Mouse (Mus musculus) neural tube, embryonic 12.5 days (tissue): ENCODE data around the gene Erp44. TPM values are rescaled to one million over a fixed set of nuclear protein-coding genes. Genes with fewer than 3 reads are reported as not detected.

Source experiments
- ATAC-seq: fragments of 200-750 bp; cut with Nextera tagmentation; 2 replicates; pipeline ENCODE4 v1.8.0; 2017; ENCODE audit warnings: low read depth, mild to moderate bottlenecking, moderate TSS enrichment, moderate library complexity; ENCODE audit not compliant: low FRiP score
- H3K27ac ChIP-seq: fragments of 300-500 bp; sonication (generic); 2 replicates; pipeline ENCODE4 v1.5.1; 2016
- H3K27me3 ChIP-seq: fragments of 300-500 bp; sonication (generic); replicated peaks from 2 replicates; pipeline ENCODE4 v1.6.1; 2016; ENCODE audit warnings: mild to moderate bottlenecking
- H3K36me3 ChIP-seq: fragments of 300-500 bp; sonication (generic); 2 replicates; pipeline ENCODE4 v1.6.1; 2016; ENCODE audit warnings: mild to moderate bottlenecking
- H3K4me1 ChIP-seq: fragments of 300-500 bp; sonication (generic); 2 replicates; pipeline ENCODE4 v1.6.1; 2016
- H3K4me2 ChIP-seq: fragments of 300-500 bp; sonication (generic); replicated peaks from 2 replicates; pipeline ENCODE4 v1.6.1; 2016; ENCODE audit warnings: mild to moderate bottlenecking
- H3K4me3 ChIP-seq: fragments of 300-500 bp; sonication (generic); 2 replicates; pipeline ENCODE4 v1.5.1; 2016
- H3K9ac ChIP-seq: fragments of 300-500 bp; sonication (generic); 2 replicates; pipeline ENCODE4 v1.6.1; 2016; ENCODE audit warnings: mild to moderate bottlenecking
- H3K9me3 ChIP-seq: fragments of 300-500 bp; sonication (generic); 2 replicates; pipeline ENCODE4 v1.6.1; 2016; ENCODE audit warnings: mild to moderate bottlenecking
- WGBS: fragments of 180-500 bp; shearing (Covaris S2); methylation state at CpG from one replicate; pipeline ENCODE4 v1.1.7; 2016; 5-methylcytosine and 5-hydroxymethylcytosine counted together
- polyA plus RNA-seq: library from polyadenylated mRNA; unstranded; fragments of >200 nt; fragmentation: Nextera tagmentation; extraction: Ambion mirVana; gene quantifications from 2 replicates; pipeline ENCODE4 v1.2.1, GENCODE M21; 2016

The Erp44 gene
- 70.2 and 71.3 TPM in 2 replicates for polyA plus RNA-seq

DNA sequence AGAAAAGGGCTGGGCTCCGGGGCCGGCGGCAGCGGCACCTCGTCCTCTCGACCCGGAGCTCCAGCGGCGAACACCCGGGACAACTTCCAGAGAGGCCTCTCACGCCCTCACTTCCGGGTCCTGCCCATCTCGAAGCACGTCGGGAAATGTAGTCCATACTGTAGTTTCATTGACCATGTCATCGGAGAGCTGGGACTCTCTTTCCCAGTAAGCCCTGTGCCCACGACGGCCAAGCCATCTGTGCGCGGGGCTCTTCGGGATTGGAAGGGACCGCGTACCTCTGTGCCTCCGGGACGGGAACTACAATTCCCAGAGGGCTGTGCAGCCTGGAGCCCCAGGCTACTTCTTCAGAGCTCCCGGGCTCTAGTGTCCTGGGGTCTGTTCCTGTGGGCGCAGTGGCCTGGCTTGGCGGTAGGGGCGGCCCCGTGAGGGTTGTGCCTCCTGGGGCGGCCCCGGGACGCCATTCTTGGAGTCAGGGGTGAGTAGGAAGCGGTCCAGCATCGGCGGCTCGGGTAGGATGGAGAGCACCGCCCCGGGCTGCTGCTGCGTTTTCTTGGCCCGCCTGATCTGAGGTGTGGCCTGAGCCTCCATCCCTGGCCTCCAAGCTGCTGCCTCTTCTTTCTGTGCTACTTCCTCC is at the start of gene Erp44, which contains the start of gene Invs:
Erp44 (minus strand) TSS at position 61 of the 637 bp plus-strand sequence.
Invs (plus strand) TSS at position 263 of the 637 bp plus-strand sequence.
- H3K27me3 ChIP-seq = no peaks in the 10 kb centered on the region
- peaks cover 12% of the 10 kb centered on the region for H3K4me1 ChIP-seq
- H3K9me3 ChIP-seq = no peaks in the 10 kb centered on the region
- ATAC-seq = peak; percentile 100
- H3K4me2 ChIP-seq = peak within 1 kb of the TSS; percentile 90
- H3K9ac ChIP-seq = peak within 1 kb of the TSS; percentile 81
- peak within 1 kb of the TSS; percentile 26; the same call in 1 of the 2 replicates for H3K27ac ChIP-seq
- H3K4me3 ChIP-seq = peak within 1 kb of the TSS; percentile 85
- H3K36me3 ChIP-seq = no peaks in the 10 kb centered on the region
- WGBS = under 1% methylated on average over 41 of the region's 41 CpGs

DNA sequence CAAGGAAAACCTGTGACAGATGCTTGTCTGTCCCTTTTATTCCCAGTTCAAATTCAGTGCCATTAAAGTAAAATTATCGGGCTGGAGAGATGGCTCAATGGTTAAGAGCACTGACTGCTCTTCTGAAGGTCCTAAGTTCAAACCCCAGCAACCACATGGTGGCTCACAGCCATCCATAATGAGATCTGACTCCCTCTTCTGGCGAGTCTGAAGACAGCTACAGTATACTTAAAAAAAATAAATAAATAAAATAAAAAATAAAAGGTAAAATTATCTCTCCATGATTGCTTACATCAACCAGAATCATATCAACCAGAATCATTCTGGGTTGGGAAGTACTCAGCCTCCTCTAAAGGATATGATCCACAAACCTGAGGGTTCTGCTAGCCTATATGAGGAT is 48.7 kb upstream of the Erp44 start:
- Histone ChIP-seq H3K4me2 (no peak overlapping the region), H3K36me3 (no peaks in the 10 kb centered on the region), H3K9me3 (no peaks in the 10 kb centered on the region), H3K27me3 (no peaks in the 10 kb centered on the region), H3K9ac (no peak overlapping the region), H3K4me3 (no peak overlapping the region), H3K4me1 (no peaks in the 10 kb centered on the region), H3K27ac (no peak overlapping the region)
- WGBS = 69% methylated on average over 2 of the region's 2 CpGs
- ATAC-seq = no peak

DNA sequence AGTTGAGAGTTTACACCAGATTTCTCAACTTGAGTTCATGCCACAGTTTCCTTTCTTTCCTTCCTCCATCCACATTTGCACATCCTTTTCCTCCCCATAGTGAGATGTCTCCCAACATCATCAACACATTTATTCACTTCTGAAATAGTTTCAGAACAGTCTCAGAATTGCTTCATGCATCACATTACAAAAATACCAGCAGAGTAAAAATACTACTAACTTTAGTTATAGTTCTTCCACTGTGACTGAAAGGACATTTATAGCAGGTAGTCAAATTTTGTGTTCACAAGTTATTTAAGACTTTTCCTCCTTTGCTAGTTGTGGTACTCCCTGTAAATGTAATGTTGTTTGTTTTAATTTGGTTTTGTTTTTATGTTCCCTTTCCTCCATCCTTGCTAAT is 47.8 kb upstream of the Erp44 start:
- Histone ChIP-seq H3K36me3 (no peaks in the 10 kb centered on the region), H3K4me2 (no peak overlapping the region), H3K27me3 (no peaks in the 10 kb centered on the region), H3K9ac (no peak overlapping the region), H3K4me1 (no peaks in the 10 kb centered on the region), H3K9me3 (no peaks in the 10 kb centered on the region), H3K4me3 (no peak overlapping the region), H3K27ac (no peak overlapping the region)
- ATAC-seq = no peak

DNA sequence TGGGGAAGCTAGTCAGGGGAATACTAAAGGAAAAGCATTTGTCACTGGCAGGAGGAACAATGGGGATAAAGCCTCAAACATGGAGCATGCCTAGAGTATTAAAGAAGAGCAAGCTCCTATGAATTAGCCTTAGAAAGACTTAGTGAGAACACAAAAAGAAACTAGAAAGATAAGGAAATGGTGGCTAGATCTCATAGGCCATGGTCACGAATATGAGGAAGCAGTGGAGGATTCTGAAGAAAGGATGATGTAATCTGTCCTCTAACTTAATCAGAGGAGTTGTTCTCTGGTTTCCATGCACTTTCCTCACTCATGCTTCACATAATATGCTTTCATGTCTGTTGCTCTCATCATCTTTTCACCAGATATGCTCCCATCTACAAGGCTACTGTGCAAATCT is 42.7 kb upstream of the Erp44 start:
- no peaks in the 10 kb centered on the region for H3K4me1 ChIP-seq
- no peak overlapping the region for H3K4me2 ChIP-seq
- no peaks in the 10 kb centered on the region for H3K27me3 ChIP-seq
- WGBS = 59% methylated on average over 1 of the region's 1 CpGs
- H3K9me3 ChIP-seq = no peaks in the 10 kb centered on the region
- H3K36me3 ChIP-seq = no peaks in the 10 kb centered on the region
- H3K9ac ChIP-seq = no peak overlapping the region
- ATAC-seq = no peak
- H3K4me3 ChIP-seq = no peak overlapping the region
- no peak overlapping the region for H3K27ac ChIP-seq

DNA sequence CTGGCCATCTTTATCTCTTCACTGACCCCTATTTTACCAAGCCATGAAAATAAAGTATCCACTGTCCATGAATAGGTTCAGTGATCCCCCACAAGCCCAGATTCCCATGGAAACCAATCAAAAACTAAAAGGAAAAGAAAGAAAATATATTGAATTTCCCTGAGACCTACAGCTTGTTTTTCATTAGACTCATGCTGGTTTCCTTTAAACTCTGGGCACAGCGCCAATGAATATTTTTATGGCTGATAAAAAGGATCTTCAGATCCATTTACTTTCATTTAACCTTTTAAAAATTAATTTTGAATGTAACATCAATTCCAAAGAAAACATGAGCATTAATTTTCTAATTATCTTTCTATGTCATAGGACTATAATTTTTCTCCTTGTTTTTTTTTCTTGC is 41.9 kb upstream of the Erp44 start:
- Histone ChIP-seq H3K27me3 (no peaks in the 10 kb centered on the region), H3K27ac (no peak overlapping the region), H3K4me2 (no peak overlapping the region), H3K9ac (no peak overlapping the region), H3K9me3 (no peaks in the 10 kb centered on the region), H3K36me3 (no peaks in the 10 kb centered on the region), H3K4me1 (no peaks in the 10 kb centered on the region), H3K4me3 (no peak overlapping the region)
- ATAC-seq = no peak
- WGBS = 86% methylated on average over 1 of the region's 1 CpGs

DNA sequence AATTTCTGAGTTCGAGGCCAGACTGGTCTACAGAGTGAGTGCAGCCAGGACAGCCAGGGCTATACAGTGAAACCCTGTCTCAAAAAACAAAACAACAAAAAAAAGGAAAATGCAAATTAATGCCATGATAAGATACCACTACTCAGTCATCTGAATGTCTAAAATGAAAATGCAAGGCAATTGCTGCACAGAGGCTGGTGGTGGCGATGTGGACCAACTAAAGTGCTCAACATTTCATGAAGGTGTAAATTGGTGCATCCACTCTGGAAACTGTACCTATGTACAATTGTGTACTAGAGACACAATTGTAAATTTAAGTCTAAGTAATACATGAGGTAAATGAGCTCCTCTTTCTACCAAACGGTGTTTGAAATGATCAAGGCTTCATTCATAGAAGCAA is 36.7 kb upstream of the Erp44 start:
- Histone ChIP-seq H3K27me3 (no peaks in the 10 kb centered on the region), H3K9me3 (no peaks in the 10 kb centered on the region), H3K27ac (no peak overlapping the region), H3K4me2 (no peak overlapping the region), H3K36me3 (no peaks in the 10 kb centered on the region), H3K9ac (no peak overlapping the region), H3K4me1 (no peaks in the 10 kb centered on the region), H3K4me3 (no peak overlapping the region)
- ATAC-seq = no peak
- WGBS = 90% methylated on average over 3 of the region's 3 CpGs

DNA sequence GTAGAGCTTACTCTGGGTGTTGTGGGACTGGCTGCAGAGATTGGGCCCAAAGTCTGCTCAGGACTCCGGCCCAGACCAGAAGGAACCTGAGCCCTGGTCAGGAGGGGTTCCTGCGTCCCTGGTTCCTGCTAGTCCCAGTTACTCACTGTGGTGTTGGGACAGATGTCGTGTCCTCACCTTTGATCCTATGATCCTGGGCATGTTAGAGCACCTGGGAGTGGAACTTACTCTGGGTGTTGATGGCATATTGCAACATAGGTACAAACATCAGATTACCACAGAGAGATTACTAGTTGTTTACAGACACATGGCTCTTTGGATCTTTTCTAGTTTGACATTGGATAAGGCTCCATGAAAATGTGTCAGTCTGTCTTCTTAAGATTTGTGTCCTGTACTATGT is 35.5 kb upstream of the Erp44 start:
- H3K36me3 ChIP-seq = no peaks in the 10 kb centered on the region
- no peak overlapping the region for H3K4me3 ChIP-seq
- H3K9ac ChIP-seq = no peak overlapping the region
- H3K27ac ChIP-seq = no peak overlapping the region
- H3K4me2 ChIP-seq = no peak overlapping the region
- H3K9me3 ChIP-seq = no peaks in the 10 kb centered on the region
- 89% methylated on average over 3 of the region's 3 CpGs for WGBS
- no peaks in the 10 kb centered on the region for H3K27me3 ChIP-seq
- ATAC-seq = no peak
- H3K4me1 ChIP-seq = no peaks in the 10 kb centered on the region

DNA sequence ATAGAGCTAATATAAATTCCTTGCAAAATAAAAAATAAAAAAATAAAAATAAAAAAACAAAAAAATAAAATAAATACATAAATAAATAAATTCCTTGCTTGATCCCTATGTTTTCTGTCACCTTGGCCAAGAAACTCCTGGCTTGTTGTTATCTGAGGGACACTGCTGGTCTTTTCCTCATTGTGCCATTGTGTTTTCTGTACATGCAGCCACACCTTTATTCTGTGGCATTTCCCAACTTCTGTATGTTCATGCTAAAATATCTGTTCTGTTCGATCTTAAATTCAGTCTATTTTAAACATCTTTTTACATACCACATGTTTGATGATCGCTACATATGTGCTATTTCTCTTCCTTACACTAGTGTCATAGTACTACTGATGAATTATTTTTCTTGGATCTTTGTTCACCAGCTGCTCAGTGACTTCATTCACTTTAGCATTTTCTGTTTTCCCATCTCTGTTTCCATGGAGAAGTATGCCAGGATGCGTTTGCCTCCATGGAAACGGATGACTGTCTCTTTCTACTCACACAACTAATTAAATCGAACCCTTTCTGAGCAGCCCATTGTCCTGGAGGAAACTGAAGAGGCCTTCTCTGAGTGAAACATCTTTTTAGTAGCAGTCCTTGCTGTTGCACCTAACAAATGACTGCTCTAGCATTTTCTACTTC is 7.9 kb upstream of the Erp44 start:
- no peaks in the 10 kb centered on the region for H3K9me3 ChIP-seq
- H3K36me3 ChIP-seq = no peaks in the 10 kb centered on the region
- peak; percentile 87 for ATAC-seq
- no peaks in the 10 kb centered on the region for H3K27me3 ChIP-seq
- no peak overlapping the region for H3K27ac ChIP-seq
- H3K4me3 ChIP-seq = no peak overlapping the region
- H3K4me1 ChIP-seq = no peaks in the 10 kb centered on the region
- no peak overlapping the region for H3K9ac ChIP-seq
- WGBS = 33% methylated on average over 5 of the region's 5 CpGs
- H3K4me2 ChIP-seq = no peak overlapping the region

DNA sequence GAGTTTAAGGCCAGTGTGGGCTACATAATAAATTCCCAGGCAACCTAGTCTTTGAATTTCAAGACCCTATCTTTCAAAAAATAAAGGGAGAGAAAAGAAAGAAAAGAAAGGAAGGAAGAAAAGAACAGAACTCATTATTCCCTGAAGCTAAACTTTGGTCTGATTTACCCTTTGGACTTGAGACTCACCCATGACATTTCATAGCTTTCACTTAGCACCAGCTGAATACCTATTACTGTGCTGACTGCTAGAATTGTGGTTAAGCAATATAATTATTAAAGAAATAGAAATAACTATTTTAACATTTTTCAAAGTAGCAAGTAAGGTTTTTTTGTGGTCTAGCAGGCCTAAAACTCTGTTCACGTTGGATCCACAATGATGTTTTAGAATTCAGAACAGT is 1.8 kb upstream of the Erp44 start:
- no peak overlapping the region for H3K9ac ChIP-seq
- no peaks in the 10 kb centered on the region for H3K36me3 ChIP-seq
- no peaks in the 10 kb centered on the region for H3K9me3 ChIP-seq
- H3K27ac ChIP-seq = no peak overlapping the region
- H3K4me1 ChIP-seq = peaks cover 12% of the 10 kb centered on the region
- no peak overlapping the region for H3K4me2 ChIP-seq
- ATAC-seq = no peak
- WGBS = 100% methylated on average over 1 of the region's 1 CpGs
- H3K4me3 ChIP-seq = no peak overlapping the region
- H3K27me3 ChIP-seq = no peaks in the 10 kb centered on the region

DNA sequence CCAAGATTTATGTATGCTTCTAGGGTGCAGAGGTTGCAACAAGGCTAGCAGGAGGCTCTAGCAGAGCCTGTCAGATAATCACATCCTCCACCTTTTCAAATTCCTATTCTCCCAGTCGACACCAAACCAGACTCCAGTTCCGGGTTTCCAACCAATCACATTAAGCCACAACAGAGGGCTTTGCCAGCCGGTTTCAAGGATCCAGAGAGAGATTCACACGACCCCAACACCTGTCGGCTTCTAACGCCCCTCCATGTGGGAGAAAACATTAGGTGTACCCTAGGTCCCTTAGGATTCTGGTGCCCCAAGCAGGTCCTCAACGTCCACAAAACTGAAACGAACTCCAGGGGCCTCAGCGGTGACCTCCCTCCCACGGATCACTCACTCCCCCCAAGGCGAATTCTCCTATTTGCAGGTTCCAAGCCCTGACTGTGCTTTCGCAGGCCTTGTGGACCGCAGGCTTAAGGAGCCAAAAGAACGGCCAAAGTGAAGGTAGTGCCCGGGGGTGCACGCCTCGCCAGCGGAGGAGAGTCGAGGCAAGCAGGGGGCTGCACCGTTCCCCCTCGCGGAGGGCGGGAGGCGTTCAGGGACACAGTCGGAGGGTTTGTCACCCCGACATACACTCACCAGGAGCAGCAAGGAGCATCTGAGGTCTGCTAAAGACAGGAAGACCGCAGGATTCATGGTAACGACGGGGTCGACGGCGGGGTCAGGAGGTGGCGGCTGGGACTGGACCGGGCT is 431 bp downstream of the Erp44 start:
- H3K4me2 ChIP-seq = peak overlapping the region; percentile 90
- no peak overlapping the region for H3K27ac ChIP-seq
- WGBS = 0% methylated on average over 34 of the region's 34 CpGs
- H3K4me3 ChIP-seq = peak overlapping the region; percentile 85
- peak overlapping the region; percentile 76 for H3K9ac ChIP-seq
- H3K4me1 ChIP-seq = peaks cover 12% of the 10 kb centered on the region
- H3K36me3 ChIP-seq = no peaks in the 10 kb centered on the region
- no peaks in the 10 kb centered on the region for H3K9me3 ChIP-seq
- H3K27me3 ChIP-seq = no peaks in the 10 kb centered on the region
- peak; percentile 67; the same call in 1 of the 2 replicates for ATAC-seq

DNA sequence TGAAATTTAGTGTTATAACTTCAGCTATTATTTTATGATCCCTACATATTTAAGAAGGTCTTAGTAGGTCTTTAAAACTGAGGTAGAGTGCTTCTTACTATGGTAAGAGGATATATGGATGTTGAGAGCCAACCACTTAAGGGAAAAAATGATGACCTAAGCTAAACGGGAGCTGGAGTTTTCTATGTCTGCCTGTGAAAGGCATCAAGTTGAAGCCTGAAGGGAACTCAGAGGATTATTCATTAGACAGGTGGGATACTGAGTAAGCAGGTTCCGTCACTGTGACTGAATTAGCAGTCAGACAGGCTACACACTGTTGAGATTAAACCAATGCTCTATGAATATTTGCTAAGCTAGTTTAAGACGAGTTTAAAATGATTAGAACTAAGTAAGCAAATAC is 2.3 kb downstream of the Erp44 start:
- H3K4me1 ChIP-seq = peaks cover 12% of the 10 kb centered on the region
- no peak overlapping the region for H3K27ac ChIP-seq
- no peak overlapping the region for H3K4me2 ChIP-seq
- H3K27me3 ChIP-seq = no peaks in the 10 kb centered on the region
- no peak overlapping the region for H3K9ac ChIP-seq
- H3K9me3 ChIP-seq = no peaks in the 10 kb centered on the region
- no peak overlapping the region for H3K4me3 ChIP-seq
- 87% methylated on average over 3 of the region's 3 CpGs for WGBS
- ATAC-seq = no peak
- no peaks in the 10 kb centered on the region for H3K36me3 ChIP-seq

DNA sequence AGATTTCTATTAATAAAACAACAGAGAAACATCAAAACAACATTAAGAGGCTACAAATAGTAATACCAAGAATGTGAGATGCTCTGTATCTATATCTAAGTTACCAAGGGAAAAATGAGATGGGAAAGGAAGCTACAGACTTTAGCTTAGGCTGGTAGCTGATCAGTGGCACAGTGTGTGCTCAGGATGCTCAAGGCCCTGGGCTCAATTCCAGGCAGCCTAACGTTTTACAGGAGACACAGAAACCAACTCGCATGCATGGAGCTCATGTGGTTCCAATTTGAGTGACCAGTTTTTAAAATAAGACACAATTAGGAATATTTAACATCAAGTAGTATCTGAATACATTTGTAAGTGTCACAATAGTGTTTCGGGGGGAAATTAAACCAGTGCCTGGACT is 3.6 kb downstream of the Erp44 start:
- no peaks in the 10 kb centered on the region for H3K36me3 ChIP-seq
- H3K4me2 ChIP-seq = no peak overlapping the region
- H3K27me3 ChIP-seq = no peaks in the 10 kb centered on the region
- WGBS = 92% methylated on average over 3 of the region's 3 CpGs
- no peak for ATAC-seq
- no peaks in the 10 kb centered on the region for H3K9me3 ChIP-seq
- H3K4me1 ChIP-seq = peaks cover 12% of the 10 kb centered on the region
- H3K9ac ChIP-seq = no peak overlapping the region
- no peak overlapping the region for H3K27ac ChIP-seq
- H3K4me3 ChIP-seq = no peak overlapping the region
